Mouse (Mus musculus): Measurements from ENCODE around the gene Wapl. TPM values are rescaled to one million over a fixed set of nuclear protein-coding genes. Genes with fewer than 3 reads are reported as not detected.
A peak's percentile ranks its signal among the peaks of the same experiment; 100 is the strongest.

Gene Wapl
- polyA plus RNA-seq, 1 experiment from 2014 or later, result 18.0 TPM

GRCm38 (mm10) chr14:34718150-34718549 is 44.4 kb downstream of the Wapl start:
- 30% methylated on average over 3 of the region's 3 CpGs for WGBS (ENCODE audit: insufficient replicate concordance)
- Histone ChIP-seq H3K4me2 (ENCODE audit: low read depth, low read length) (peak overlapping the region; percentile 20; the same call in 1 of the 2 replicates), H3K4me3 (ENCODE audit: low read depth, low read length) (no peak overlapping the region), H3K9me3 (replicated peaks; ENCODE audit: control insufficient read depth, low read length) (no peaks in the 10 kb centered on the region), H3K9ac (ENCODE audit: low read depth, low read length) (no peak overlapping the region), H3K27me3 (ENCODE audit: control insufficient read depth, insufficient read depth, low read depth, low read length) (no peaks in the 10 kb centered on the region), H3K27ac (ENCODE audit: low read length) (no peak overlapping the region), H3K4me1 (ENCODE audit: control insufficient read depth, low read depth, low read length) (peaks cover 11% of the 10 kb centered on the region), H3K36me3 (ENCODE audit: control insufficient read depth, insufficient read depth) (peaks cover 12% of the 10 kb centered on the region)
- peak; percentile 78 for ATAC-seq (ENCODE audit: low read depth)

GRCm38 (mm10) chr14:34727709-34728108 is 54.0 kb downstream of the Wapl start:
- Histone ChIP-seq H3K4me1 (ENCODE audit: control insufficient read depth, low read depth, low read length) (no peaks in the 10 kb centered on the region), H3K36me3 (ENCODE audit: control insufficient read depth, insufficient read depth) (peaks cover 39% of the 10 kb centered on the region), H3K9ac (ENCODE audit: low read depth, low read length) (no peak overlapping the region), H3K27ac (ENCODE audit: low read length) (no peak overlapping the region), H3K4me3 (ENCODE audit: low read depth, low read length) (no peak overlapping the region), H3K4me2 (ENCODE audit: low read depth, low read length) (no peak overlapping the region), H3K27me3 (ENCODE audit: control insufficient read depth, insufficient read depth, low read depth, low read length) (no peaks in the 10 kb centered on the region), H3K9me3 (replicated peaks; ENCODE audit: control insufficient read depth, low read length) (no peaks in the 10 kb centered on the region)
- WGBS (ENCODE audit: insufficient replicate concordance), result 89% methylated on average over 2 of the region's 2 CpGs
- no peak for ATAC-seq (ENCODE audit: low read depth)

- Histone ChIP-seq H3K4me1 (ENCODE audit: control insufficient read depth, low read depth, low read length) (no peaks in the 10 kb centered on the region), H3K36me3 (ENCODE audit: control insufficient read depth, insufficient read depth) (peaks cover 42% of the 10 kb centered on the region)
Measured at GRCm38 (mm10) chr14:34735405-34735804, 61.7 kb downstream of the Wapl start.

GRCm38 (mm10) chr14:34745401-34745800 is 71.7 kb downstream of the Wapl start:
- Histone ChIP-seq H3K4me3 (ENCODE audit: low read depth, low read length) (no peak overlapping the region), H3K27ac (ENCODE audit: low read length) (no peak overlapping the region), H3K36me3 (ENCODE audit: control insufficient read depth, insufficient read depth) (peaks cover 50% of the 10 kb centered on the region)

More at GRCm38 (mm10) chr14:34735405-34735804, 61.7 kb downstream of the Wapl start:
- no peaks in the 10 kb centered on the region for H3K27me3 ChIP-seq (ENCODE audit: control insufficient read depth, insufficient read depth, low read depth, low read length)
- no peak overlapping the region for H3K27ac ChIP-seq (ENCODE audit: low read length)
- H3K4me3 ChIP-seq (ENCODE audit: low read depth, low read length), result no peak overlapping the region
- H3K9me3 ChIP-seq (replicated peaks; ENCODE audit: control insufficient read depth, low read length), result no peaks in the 10 kb centered on the region
- 77% methylated on average over 5 of the region's 5 CpGs for WGBS (ENCODE audit: insufficient replicate concordance)
- H3K9ac ChIP-seq (ENCODE audit: low read depth, low read length), result no peak overlapping the region
- no peak overlapping the region for H3K4me2 ChIP-seq (ENCODE audit: low read depth, low read length)
- ATAC-seq (ENCODE audit: low read depth), result no peak

GRCm38 (mm10) chr14:34755731-34756130 is 82.0 kb downstream of the Wapl start:
- WGBS (ENCODE audit: insufficient replicate concordance), result 63% methylated on average over 3 of the region's 3 CpGs
- Histone ChIP-seq H3K9me3 (replicated peaks; ENCODE audit: control insufficient read depth, low read length) (no peaks in the 10 kb centered on the region), H3K27me3 (ENCODE audit: control insufficient read depth, insufficient read depth, low read depth, low read length) (no peaks in the 10 kb centered on the region), H3K9ac (ENCODE audit: low read depth, low read length) (no peak overlapping the region), H3K4me2 (ENCODE audit: low read depth, low read length) (no peak overlapping the region), H3K4me1 (ENCODE audit: control insufficient read depth, low read depth, low read length) (no peaks in the 10 kb centered on the region), H3K4me3 (ENCODE audit: low read depth, low read length) (no peak overlapping the region), H3K27ac (ENCODE audit: low read length) (no peak overlapping the region), H3K36me3 (ENCODE audit: control insufficient read depth, insufficient read depth) (no peaks in the 10 kb centered on the region)
- no peak for ATAC-seq (ENCODE audit: low read depth)

More at GRCm38 (mm10) chr14:34745401-34745800, 71.7 kb downstream of the Wapl start:
- H3K9ac ChIP-seq (ENCODE audit: low read depth, low read length), result no peak overlapping the region
- WGBS (ENCODE audit: insufficient replicate concordance), result 84% methylated on average over 1 of the region's 1 CpGs
- H3K4me1 ChIP-seq (ENCODE audit: control insufficient read depth, low read depth, low read length), result no peaks in the 10 kb centered on the region
- peak; percentile 16; the same call in 1 of the 2 replicates for ATAC-seq (ENCODE audit: low read depth)
- no peaks in the 10 kb centered on the region for H3K9me3 ChIP-seq (replicated peaks; ENCODE audit: control insufficient read depth, low read length)
- no peaks in the 10 kb centered on the region for H3K27me3 ChIP-seq (ENCODE audit: control insufficient read depth, insufficient read depth, low read depth, low read length)
- H3K4me2 ChIP-seq (ENCODE audit: low read depth, low read length), result no peak overlapping the region

GRCm38 (mm10) chr14:34759938-34760337 is 86.2 kb downstream of the Wapl start:
- 49% methylated on average over 2 of the region's 2 CpGs for WGBS (ENCODE audit: insufficient replicate concordance)
- no peaks in the 10 kb centered on the region for H3K27me3 ChIP-seq (ENCODE audit: control insufficient read depth, insufficient read depth, low read depth, low read length)
- H3K4me1 ChIP-seq (ENCODE audit: control insufficient read depth, low read depth, low read length), result no peaks in the 10 kb centered on the region
- H3K4me2 ChIP-seq (ENCODE audit: low read depth, low read length), result no peak overlapping the region
- no peak overlapping the region for H3K9ac ChIP-seq (ENCODE audit: low read depth, low read length)
- no peaks in the 10 kb centered on the region for H3K36me3 ChIP-seq (ENCODE audit: control insufficient read depth, insufficient read depth)
- H3K9me3 ChIP-seq (replicated peaks; ENCODE audit: control insufficient read depth, low read length), result no peaks in the 10 kb centered on the region
- 0 out of 2 replicates have a peak overlapping the region, but pooled peaks have one; percentile 43 for H3K27ac ChIP-seq (ENCODE audit: low read length)
- no peak overlapping the region for H3K4me3 ChIP-seq (ENCODE audit: low read depth, low read length)
- ATAC-seq (ENCODE audit: low read depth), result peak; percentile 77

GRCm38 (mm10) chr14:34761082-34761959 is 87.6 kb downstream of the Wapl start:
- H3K9me3 ChIP-seq (replicated peaks; ENCODE audit: control insufficient read depth, low read length), result no peaks in the 10 kb centered on the region
- no peak for ATAC-seq (ENCODE audit: low read depth)
- H3K9ac ChIP-seq (ENCODE audit: low read depth, low read length), result no peak overlapping the region
- WGBS (ENCODE audit: insufficient replicate concordance), result 75% methylated on average over 9 of the region's 9 CpGs
- no peaks in the 10 kb centered on the region for H3K4me1 ChIP-seq (ENCODE audit: control insufficient read depth, low read depth, low read length)
- H3K27me3 ChIP-seq (ENCODE audit: control insufficient read depth, insufficient read depth, low read depth, low read length), result no peaks in the 10 kb centered on the region
- no peaks in the 10 kb centered on the region for H3K36me3 ChIP-seq (ENCODE audit: control insufficient read depth, insufficient read depth)
- no peak overlapping the region for H3K27ac ChIP-seq (ENCODE audit: low read length)
- no peak overlapping the region for H3K4me3 ChIP-seq (ENCODE audit: low read depth, low read length)
- H3K4me2 ChIP-seq (ENCODE audit: low read depth, low read length), result no peak overlapping the region; the same call in 1 of the 2 replicates

GRCm38 (mm10) chr14:34762682-34763081 is 89.0 kb downstream of the Wapl start:
- Histone ChIP-seq H3K4me2 (ENCODE audit: low read depth, low read length) (no peak overlapping the region), H3K27me3 (ENCODE audit: control insufficient read depth, insufficient read depth, low read depth, low read length) (no peaks in the 10 kb centered on the region), H3K4me3 (ENCODE audit: low read depth, low read length) (no peak overlapping the region), H3K9ac (ENCODE audit: low read depth, low read length) (no peak overlapping the region), H3K36me3 (ENCODE audit: control insufficient read depth, insufficient read depth) (no peaks in the 10 kb centered on the region), H3K9me3 (replicated peaks; ENCODE audit: control insufficient read depth, low read length) (no peaks in the 10 kb centered on the region), H3K27ac (ENCODE audit: low read length) (no peak overlapping the region), H3K4me1 (ENCODE audit: control insufficient read depth, low read depth, low read length) (no peaks in the 10 kb centered on the region)
- WGBS (ENCODE audit: insufficient replicate concordance), result 52% methylated on average over 10 of the region's 10 CpGs
- ATAC-seq (ENCODE audit: low read depth), result peak; percentile 58; the same call in 1 of the 2 replicates

All from liver, embryonic 16.5 days (tissue).